Mouse (Mus musculus): Measurements from ENCODE around the gene Hoxd11.

Gene Hoxd11

DNA sequence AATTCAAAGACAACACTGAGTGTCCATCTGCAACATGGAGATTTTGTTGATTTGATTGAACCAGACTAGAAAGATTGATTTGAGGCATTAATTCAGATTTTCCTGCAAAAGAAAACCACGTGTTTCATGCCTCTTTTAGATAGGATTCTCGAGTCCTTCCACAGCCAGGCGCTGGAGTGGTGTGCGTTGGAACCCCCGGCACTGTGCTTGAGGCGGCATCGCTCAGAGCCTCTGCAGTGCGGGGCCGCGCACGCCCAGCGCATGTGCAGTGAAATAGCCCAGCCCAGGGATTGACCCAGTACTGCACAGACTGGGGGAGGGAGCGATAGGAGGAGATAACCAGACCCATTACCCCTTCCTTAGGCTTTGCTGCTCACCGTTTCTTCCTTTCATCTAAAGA is 35.5 kb downstream of the Hoxd11 start:
- H3K36me3 ChIP-seq (ENCODE audit: control insufficient read depth, insufficient read depth, low read length, poor library complexity, severe bottlenecking), result no peaks in the 10 kb centered on the region
- DNase-seq (ENCODE audit: low read depth, low spot score), result no peak
- no peaks in the 10 kb centered on the region for H3K27me3 ChIP-seq (ENCODE audit: control insufficient read depth, insufficient read depth, low read length, poor library complexity, severe bottlenecking)

DNA sequence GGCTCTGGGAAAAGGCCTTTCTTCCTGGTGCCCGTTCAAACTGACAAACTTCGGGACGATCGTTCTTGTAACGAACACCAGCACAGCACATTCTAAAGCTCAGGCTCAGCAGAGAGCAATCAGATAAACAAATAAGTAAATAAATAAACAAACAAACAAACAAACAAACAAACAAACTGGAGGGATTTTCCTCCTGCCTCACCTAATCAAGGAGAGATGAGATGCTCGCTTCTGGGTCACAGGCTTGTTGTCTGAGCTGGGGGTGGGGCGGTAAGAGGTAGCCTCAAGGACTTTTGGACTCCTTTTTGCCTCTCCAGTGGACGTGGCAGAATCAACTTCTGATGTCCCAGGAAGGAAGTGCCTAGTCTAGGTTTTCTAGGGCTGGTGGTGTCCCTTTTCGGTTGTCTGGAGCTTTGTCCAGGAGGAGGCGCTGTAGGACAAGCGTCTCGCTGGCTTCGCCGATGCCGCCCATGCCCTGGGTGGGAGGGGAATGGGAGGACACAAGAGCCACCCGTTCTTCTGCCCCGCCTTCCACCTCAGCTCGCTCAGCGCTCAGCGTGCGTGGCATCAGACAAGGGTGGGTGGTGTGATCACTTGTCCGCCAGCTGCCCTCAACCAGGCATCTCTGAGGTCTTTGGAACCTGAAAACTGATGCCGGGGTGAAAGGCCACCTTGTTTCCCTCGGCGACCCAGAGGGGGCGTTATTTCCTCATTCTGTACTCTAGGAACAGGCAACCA is 36.3 kb downstream of the Hoxd11 start:
- DNase-seq (ENCODE audit: low read depth, low spot score), result peak; percentile 52
- Histone ChIP-seq H3K36me3 (ENCODE audit: control insufficient read depth, insufficient read depth, low read length, poor library complexity, severe bottlenecking) (no peaks in the 10 kb centered on the region), H3K27me3 (ENCODE audit: control insufficient read depth, insufficient read depth, low read length, poor library complexity, severe bottlenecking) (no peaks in the 10 kb centered on the region)

DNA sequence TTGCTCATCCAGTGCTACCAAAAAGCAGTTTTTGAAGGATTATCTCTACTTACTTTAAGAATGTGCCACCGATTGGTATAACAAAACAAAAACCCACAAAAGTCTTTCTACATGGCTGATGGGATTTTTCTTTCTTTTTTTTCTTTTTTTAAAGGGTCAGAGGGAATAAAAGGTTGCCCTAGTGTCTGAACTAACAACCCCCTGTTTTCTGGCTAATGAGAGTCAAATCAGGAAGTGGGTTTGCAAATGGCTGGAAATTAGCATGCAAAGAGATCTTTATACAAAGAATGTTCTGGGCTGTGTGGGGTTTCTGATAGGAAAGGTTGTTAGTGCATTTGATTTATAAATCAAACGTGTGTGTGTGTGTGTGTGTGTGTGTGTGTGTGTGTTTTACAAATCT is 41.0 kb downstream of the Hoxd11 start:
- H3K36me3 ChIP-seq (ENCODE audit: control insufficient read depth, insufficient read depth, low read length, poor library complexity, severe bottlenecking), result no peaks in the 10 kb centered on the region
- no peak for DNase-seq (ENCODE audit: low read depth, low spot score)
- no peaks in the 10 kb centered on the region for H3K27me3 ChIP-seq (ENCODE audit: control insufficient read depth, insufficient read depth, low read length, poor library complexity, severe bottlenecking)

DNA sequence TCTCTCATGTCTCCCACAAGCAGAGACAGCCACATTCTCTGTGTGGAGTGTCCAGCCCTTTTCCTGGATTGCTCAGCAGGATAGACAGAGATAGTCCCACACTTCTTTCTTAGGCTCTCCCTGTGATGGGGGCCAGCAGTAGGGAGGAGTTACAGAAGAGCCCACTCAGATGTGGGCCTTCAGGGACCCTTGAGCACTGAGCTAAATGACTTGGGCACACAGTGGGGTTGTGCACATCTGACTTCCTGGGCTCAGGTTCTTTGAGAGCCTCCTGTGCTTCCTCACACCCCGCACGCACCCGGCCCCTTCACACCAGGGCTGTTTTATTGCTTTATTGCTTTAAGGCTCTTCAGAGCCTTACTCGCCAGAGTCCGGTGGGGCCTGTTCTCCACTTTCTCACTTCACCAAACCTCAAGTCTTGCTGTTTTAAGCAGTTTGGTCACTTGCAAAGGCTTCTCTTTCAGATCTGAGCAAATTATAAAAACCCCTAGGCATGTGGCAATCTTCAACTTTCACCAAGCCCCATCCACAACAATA is 41.7 kb downstream of the Hoxd11 start:
- Histone ChIP-seq H3K27me3 (ENCODE audit: control insufficient read depth, insufficient read depth, low read length, poor library complexity, severe bottlenecking) (no peaks in the 10 kb centered on the region), H3K36me3 (ENCODE audit: control insufficient read depth, insufficient read depth, low read length, poor library complexity, severe bottlenecking) (no peaks in the 10 kb centered on the region)
- DNase-seq (ENCODE audit: low read depth, low spot score), result no peak

GRCm38 (mm10) chr2:74721882-74722281 is 42.5 kb downstream of the Hoxd11 start:
- Histone ChIP-seq H3K27me3 (ENCODE audit: control insufficient read depth, insufficient read depth, low read length, poor library complexity, severe bottlenecking) (no peaks in the 10 kb centered on the region), H3K36me3 (ENCODE audit: control insufficient read depth, insufficient read depth, low read length, poor library complexity, severe bottlenecking) (no peaks in the 10 kb centered on the region)
- no peak for DNase-seq (ENCODE audit: low read depth, low spot score)

- H3K27me3 ChIP-seq (ENCODE audit: control insufficient read depth, insufficient read depth, low read length, poor library complexity, severe bottlenecking), result 0 out of 2 replicates have a peak, but pooled peaks cover 3% of the 10 kb centered on the region
- DNase-seq (ENCODE audit: low read depth, low spot score), result no peak
- H3K36me3 ChIP-seq (ENCODE audit: control insufficient read depth, insufficient read depth, low read length, poor library complexity, severe bottlenecking), result no peaks in the 10 kb centered on the region
Measured at GRCm38 (mm10) chr2:74722949-74723348, 43.6 kb downstream of the Hoxd11 start.

DNA sequence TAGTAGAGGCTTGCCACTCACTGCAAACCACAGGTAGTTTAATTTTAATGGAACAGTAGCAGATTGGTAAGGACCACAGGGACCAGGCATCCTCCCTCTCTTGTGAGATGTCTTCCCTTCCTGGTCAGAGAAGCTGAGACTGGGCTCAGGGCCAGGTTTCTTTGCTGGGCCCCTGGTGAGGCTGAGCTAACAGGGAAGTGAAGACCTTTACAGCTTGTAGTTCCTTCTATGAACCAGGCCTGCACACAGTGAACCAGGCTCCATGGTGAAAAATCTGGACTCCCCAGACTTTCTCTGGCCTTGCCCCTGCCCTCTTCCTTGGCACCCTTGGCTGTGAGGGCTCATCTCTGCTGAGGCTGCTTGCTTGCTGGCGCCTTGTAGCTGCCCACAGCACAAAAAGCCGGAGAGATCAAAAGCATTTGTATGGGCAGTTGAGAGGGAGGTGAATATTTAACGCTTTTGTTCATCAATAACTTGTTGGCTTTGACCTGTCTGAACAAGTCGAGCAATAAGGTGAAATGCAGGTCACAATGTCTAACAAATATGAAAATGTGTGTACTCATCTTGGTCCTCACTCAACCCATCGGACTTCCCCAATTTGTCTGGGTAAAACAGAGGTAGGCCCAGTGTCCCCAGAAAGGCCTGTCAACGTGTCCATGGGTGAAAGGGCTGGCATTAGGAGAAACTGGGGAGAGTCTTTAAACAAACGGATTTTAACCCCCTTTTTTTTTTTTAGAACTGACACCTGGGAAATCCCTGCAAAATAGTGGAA is 45.1 kb downstream of the Hoxd11 start:
- no peak for DNase-seq (ENCODE audit: low read depth, low spot score)
- Histone ChIP-seq H3K36me3 (ENCODE audit: control insufficient read depth, insufficient read depth, low read length, poor library complexity, severe bottlenecking) (no peaks in the 10 kb centered on the region), H3K27me3 (ENCODE audit: control insufficient read depth, insufficient read depth, low read length, poor library complexity, severe bottlenecking) (0 out of 2 replicates have a peak, but pooled peaks cover 3% of the 10 kb centered on the region)

GRCm38 (mm10) chr2:74725171-74725570 is 45.8 kb downstream of the Hoxd11 start:
- H3K36me3 ChIP-seq (ENCODE audit: control insufficient read depth, insufficient read depth, low read length, poor library complexity, severe bottlenecking), result no peaks in the 10 kb centered on the region
- DNase-seq (ENCODE audit: low read depth, low spot score), result no peak
- 0 out of 2 replicates have a peak, but pooled peaks cover 3% of the 10 kb centered on the region for H3K27me3 ChIP-seq (ENCODE audit: control insufficient read depth, insufficient read depth, low read length, poor library complexity, severe bottlenecking)

- Histone ChIP-seq H3K27me3 (ENCODE audit: control insufficient read depth, insufficient read depth, low read length, poor library complexity, severe bottlenecking) (0 out of 2 replicates have a peak, but pooled peaks cover 5% of the 10 kb centered on the region), H3K36me3 (ENCODE audit: control insufficient read depth, insufficient read depth, low read length, poor library complexity, severe bottlenecking) (no peaks in the 10 kb centered on the region)
- no peak for DNase-seq (ENCODE audit: low read depth, low spot score)
Measured at GRCm38 (mm10) chr2:74726551-74726950, 47.2 kb downstream of the Hoxd11 start, which contains the start of gene Gm28230. TSS of gene Gm28230 (plus strand) at chr2:74726728.

DNA sequence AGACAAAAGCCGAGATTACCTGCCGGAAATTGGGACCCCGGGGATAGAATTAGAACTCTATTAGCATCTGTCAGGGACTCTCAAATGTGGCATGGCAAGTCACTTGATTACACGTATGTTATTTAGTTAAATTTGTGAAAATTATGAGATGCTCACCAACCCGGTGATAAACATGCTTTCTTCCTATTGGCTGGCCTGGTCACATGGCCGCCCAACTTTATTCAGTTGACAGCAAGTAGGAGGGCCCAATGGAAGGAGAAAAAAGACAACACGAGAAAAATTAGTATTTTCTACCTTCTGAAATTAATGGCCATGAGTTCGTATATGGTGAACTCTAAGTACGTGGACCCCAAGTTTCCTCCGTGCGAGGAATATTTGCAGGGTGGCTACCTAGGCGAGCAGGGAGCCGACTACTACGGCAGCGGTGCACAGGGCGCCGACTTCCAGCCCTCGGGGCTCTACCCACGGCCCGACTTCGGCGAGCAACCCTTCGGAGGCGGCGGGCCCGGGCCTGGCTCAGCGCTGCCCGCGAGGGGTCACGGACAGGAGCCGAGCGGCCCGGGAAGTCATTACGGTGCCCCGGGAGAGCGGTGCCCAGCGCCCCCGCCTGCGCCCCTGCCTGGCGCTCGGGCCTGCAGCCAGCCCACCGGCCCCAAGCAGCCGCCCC is 47.7 kb downstream of the Hoxd11 start:
- no peak for DNase-seq (ENCODE audit: low read depth, low spot score)
- Histone ChIP-seq H3K27me3 (ENCODE audit: control insufficient read depth, insufficient read depth, low read length, poor library complexity, severe bottlenecking) (0 out of 2 replicates have a peak, but pooled peaks cover 5% of the 10 kb centered on the region), H3K36me3 (ENCODE audit: control insufficient read depth, insufficient read depth, low read length, poor library complexity, severe bottlenecking) (no peaks in the 10 kb centered on the region)

- H3K27me3 ChIP-seq (ENCODE audit: control insufficient read depth, insufficient read depth, low read length, poor library complexity, severe bottlenecking), result 0 out of 2 replicates have a peak, but pooled peaks cover 5% of the 10 kb centered on the region
- no peaks in the 10 kb centered on the region for H3K36me3 ChIP-seq (ENCODE audit: control insufficient read depth, insufficient read depth, low read length, poor library complexity, severe bottlenecking)
- DNase-seq (ENCODE audit: low read depth, low spot score), result no peak
Measured at GRCm38 (mm10) chr2:74727640-74728302, 48.4 kb downstream of the Hoxd11 start.

GRCm38 (mm10) chr2:74728303-74728680 is 48.9 kb downstream of the Hoxd11 start:
- no peak for DNase-seq (ENCODE audit: low read depth, low spot score)
- Histone ChIP-seq H3K27me3 (ENCODE audit: control insufficient read depth, insufficient read depth, low read length, poor library complexity, severe bottlenecking) (peaks cover 5% of the 10 kb centered on the region; the same call in 1 of the 2 replicates), H3K36me3 (ENCODE audit: control insufficient read depth, insufficient read depth, low read length, poor library complexity, severe bottlenecking) (no peaks in the 10 kb centered on the region)

DNA sequence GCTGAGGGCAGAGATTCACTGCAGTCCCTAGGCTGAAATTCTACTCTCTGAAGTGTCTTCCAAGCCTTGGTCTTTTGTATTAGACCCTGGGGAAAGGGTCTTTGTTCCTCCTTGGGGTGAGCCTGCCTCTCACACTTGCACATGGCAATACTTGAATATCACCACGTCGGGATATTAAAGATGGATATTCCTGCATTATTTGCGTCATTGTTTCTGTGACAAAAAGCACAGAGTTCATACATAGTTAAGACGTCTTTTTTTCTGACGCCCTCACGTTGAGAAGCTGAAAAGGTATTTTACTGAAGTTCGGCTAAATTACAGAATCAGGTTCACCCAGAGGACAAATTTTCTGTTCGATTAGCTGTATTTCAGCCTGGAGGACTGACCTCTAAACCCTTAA is 51.0 kb downstream of the Hoxd11 start:
- DNase-seq (ENCODE audit: low read depth, low spot score), result no peak
- no peaks in the 10 kb centered on the region for H3K36me3 ChIP-seq (ENCODE audit: control insufficient read depth, insufficient read depth, low read length, poor library complexity, severe bottlenecking)
- H3K27me3 ChIP-seq (ENCODE audit: control insufficient read depth, insufficient read depth, low read length, poor library complexity, severe bottlenecking), result peaks cover 5% of the 10 kb centered on the region; the same call in 1 of the 2 replicates

- no peak for DNase-seq (ENCODE audit: low read depth, low spot score)
- H3K36me3 ChIP-seq (ENCODE audit: control insufficient read depth, insufficient read depth, low read length, poor library complexity, severe bottlenecking), result no peaks in the 10 kb centered on the region
- peaks cover 5% of the 10 kb centered on the region; the same call in 1 of the 2 replicates for H3K27me3 ChIP-seq (ENCODE audit: control insufficient read depth, insufficient read depth, low read length, poor library complexity, severe bottlenecking)
Measured at GRCm38 (mm10) chr2:74731055-74731454, 51.7 kb downstream of the Hoxd11 start.

Data from splenic B cell, adult 2 months (primary cell).